Mouse (Mus musculus): ENCODE results near the gene Sbk1. TPM values are rescaled to one million over a fixed set of nuclear protein-coding genes. Genes with fewer than 3 reads are reported as not detected.
"Not testable (repeated sequence)": the region's sequence is repeated elsewhere in the genome, so short reads cannot be mapped to it uniquely, and the experiment has no call there.

Sbk1 gene
- polyA plus RNA-seq, 1 experiment from 2014 or later: 212 TPM

DNA sequence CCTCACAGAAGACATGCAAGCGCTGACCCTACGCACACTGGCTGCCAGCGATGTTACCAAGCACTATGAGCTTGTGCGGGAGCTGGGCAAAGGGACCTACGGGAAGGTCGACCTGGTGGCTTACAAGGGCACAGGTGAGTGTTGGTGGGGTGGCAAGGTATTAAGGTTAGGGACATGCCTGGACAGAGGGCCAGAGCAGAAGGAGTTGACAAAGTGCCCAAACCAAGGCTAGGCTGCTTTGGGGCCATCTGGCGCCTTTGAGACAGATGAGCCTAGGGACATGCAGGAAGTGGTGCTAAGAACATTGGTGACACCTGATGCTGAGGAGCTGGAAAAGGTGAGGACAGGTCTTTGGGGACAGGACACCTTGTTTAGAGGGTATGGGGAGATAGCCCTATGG, 17.5 kb downstream of the Sbk1 start:
- Histone ChIP-seq H3K9me3 (replicated peaks) (no peaks in the 10 kb centered on the region), H3K36me3 (ENCODE audit: poor library complexity, severe bottlenecking) (peaks cover 90% of the 10 kb centered on the region), H3K27ac (no peak overlapping the region), H3K4me1 (peaks cover 59% of the 10 kb centered on the region), H3K4me2 (no peak overlapping the region), H3K9ac (no peak overlapping the region), H3K27me3 (no peaks in the 10 kb centered on the region), H3K4me3 (no peak overlapping the region)
- WGBS: 93% methylated on average over 7 of the region's 7 CpGs
- ATAC-seq: no peak

DNA sequence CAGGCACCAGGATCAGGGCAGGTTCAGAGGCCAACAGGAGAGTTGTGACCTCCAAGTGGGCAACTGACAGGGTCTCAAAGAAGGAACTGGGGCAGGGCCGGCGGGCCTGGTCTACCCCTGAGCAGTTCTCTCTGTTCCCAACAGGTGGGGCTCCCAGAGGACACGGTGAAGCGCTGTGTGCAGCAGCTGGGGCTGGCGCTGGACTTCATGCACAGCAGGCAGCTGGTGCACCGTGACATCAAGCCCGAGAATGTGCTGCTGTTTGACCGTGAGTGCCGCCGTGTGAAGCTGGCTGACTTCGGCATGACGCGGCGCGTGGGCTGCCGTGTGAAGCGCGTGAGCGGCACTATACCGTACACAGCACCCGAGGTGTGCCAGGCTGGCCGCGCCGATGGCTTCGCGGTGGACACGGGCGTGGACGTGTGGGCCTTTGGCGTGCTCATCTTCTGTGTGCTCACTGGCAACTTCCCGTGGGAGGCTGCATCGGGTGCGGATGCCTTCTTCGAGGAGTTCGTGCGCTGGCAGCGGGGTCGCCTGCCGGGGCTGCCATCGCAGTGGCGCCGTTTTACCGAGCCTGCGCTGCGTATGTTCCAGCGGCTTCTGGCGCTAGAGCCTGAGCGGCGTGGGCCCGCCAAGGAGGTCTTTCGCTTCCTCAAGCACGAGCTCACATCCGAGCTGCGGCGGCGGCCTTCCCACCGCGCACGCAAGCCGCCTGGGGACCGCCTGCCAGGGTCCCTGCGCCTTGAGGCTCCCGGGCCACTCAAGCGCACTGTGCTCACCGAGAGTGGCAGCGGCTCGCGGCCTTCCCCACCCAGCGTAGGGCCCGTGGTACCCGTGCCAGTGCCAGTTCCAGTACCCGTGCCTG, 19.5 kb downstream of the Sbk1 start:
- Histone ChIP-seq H3K4me2 (no peak overlapping the region), H3K9ac (no peak overlapping the region), H3K27me3 (no peaks in the 10 kb centered on the region), H3K4me1 (peaks cover 39% of the 10 kb centered on the region), H3K36me3 (ENCODE audit: poor library complexity, severe bottlenecking) (peaks cover 77% of the 10 kb centered on the region), H3K27ac (0 out of 2 replicates have a peak overlapping the region, but pooled peaks have one; percentile 35), H3K9me3 (replicated peaks) (no peaks in the 10 kb centered on the region), H3K4me3 (no peak overlapping the region)
- no peak for ATAC-seq
- WGBS: 95% methylated on average over 72 of the region's 72 CpGs

DNA sequence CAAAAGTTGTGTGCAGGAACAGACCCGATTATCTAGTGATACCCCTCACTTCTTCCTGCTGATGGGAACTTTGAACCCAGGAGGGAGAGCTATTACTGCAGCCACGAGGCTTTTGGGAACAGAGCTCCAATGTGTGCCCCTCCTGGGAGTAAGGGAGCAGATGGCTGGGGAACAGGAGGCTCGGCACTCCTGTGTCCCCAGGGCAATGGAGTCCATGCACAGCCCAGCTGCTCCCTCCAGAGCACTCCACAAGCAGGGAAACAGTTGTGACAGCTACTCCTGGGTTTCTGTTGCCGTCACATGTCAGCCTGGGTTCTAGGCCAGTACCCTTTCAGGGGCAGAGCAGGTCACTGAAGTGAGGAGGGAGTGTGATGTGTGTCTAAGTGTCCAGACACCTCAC, 20.7 kb downstream of the Sbk1 start:
- Histone ChIP-seq H3K4me3 (no peak overlapping the region), H3K27ac (no peak overlapping the region; the same call in 1 of the 2 replicates), H3K27me3 (no peaks in the 10 kb centered on the region), H3K4me2 (no peak overlapping the region), H3K4me1 (peaks cover 27% of the 10 kb centered on the region), H3K36me3 (ENCODE audit: poor library complexity, severe bottlenecking) (peaks cover 70% of the 10 kb centered on the region), H3K9ac (no peak overlapping the region), H3K9me3 (replicated peaks) (no peaks in the 10 kb centered on the region)
- no peak for ATAC-seq
- WGBS: 68% methylated on average over 4 of the region's 4 CpGs

DNA sequence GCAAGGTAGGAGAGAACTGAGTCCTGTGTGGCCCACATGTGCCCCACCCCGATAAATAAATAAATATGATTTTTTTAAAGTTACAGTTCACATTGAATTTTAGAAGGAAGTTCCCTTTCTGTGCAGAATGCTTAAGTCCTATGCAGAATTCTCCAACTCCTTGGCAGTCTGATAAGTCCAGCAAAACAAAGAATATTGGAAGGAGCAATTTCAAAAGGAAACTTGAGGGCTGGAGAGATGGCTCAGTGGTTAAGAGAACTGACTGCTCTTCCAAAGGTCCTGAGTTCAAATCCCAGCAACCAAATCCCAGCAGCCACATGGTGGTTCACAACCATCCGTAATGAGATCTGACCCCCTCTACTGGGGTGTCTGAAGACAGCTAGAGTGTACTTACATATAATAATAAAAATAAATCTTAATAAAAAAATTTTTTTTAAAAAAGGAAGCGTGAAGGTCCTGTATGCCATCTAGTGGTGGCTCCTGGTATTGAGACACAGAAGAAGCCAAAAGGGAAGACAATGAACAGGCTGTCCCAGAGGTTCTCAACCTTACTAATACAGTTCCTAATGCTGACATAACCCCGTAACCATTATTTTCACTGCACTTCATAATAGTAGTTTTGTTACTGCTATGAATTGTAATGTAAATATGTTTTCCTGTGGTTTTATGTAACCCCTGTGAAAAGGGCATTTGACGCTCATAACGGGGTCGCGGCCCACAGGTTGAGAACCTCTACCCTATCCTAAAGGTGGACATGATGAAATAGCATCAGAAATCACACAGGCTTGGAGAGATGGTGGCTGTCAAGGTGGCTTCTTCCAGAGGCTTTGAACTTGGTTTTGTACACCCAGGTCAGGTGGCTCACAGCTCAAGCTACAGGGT, 25.4 kb downstream of the Sbk1 start:
- H3K4me2 ChIP-seq: no peak overlapping the region
- peaks cover 7% of the 10 kb centered on the region for H3K4me1 ChIP-seq
- no peak overlapping the region for H3K27ac ChIP-seq
- no peaks in the 10 kb centered on the region for H3K9me3 ChIP-seq (replicated peaks)
- WGBS: 73% methylated on average over 8 of the region's 8 CpGs
- 0 out of 2 replicates have a peak, but pooled peaks have one; percentile 29 for ATAC-seq
- H3K4me3 ChIP-seq: no peak overlapping the region
- H3K9ac ChIP-seq: no peak overlapping the region
- H3K36me3 ChIP-seq (ENCODE audit: poor library complexity, severe bottlenecking): peaks cover 27% of the 10 kb centered on the region
- H3K27me3 ChIP-seq: 0 out of 2 replicates have a peak, but pooled peaks cover 2% of the 10 kb centered on the region

DNA sequence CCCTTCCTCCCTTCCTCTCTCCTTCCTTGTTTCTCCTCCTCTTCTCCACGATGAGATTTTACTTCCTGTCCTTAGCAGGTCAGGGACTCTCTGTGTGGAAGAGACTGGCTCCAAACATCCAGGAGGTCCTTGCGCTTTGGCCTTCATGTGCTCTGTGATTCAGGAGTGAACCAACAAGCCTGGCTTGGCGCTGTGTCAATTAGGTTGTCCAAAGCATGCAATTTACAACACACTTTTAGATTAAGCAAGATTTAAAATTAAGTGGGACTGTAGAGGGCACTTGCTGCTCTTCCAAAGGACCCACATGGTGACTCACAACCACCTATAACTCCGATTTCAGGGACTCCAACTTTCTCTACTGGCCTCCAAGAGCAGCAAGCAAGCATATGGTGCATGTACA, 26.4 kb downstream of the Sbk1 start:
- Histone ChIP-seq H3K4me1 (no peaks in the 10 kb centered on the region), H3K4me3 (no peak overlapping the region), H3K27ac (no peak overlapping the region), H3K9ac (no peak overlapping the region), H3K9me3 (replicated peaks) (no peaks in the 10 kb centered on the region), H3K27me3 (0 out of 2 replicates have a peak, but pooled peaks cover 2% of the 10 kb centered on the region), H3K4me2 (no peak overlapping the region), H3K36me3 (ENCODE audit: poor library complexity, severe bottlenecking) (peaks cover 16% of the 10 kb centered on the region)
- 66% methylated on average over 4 of the region's 4 CpGs for WGBS
- ATAC-seq: no peak

DNA sequence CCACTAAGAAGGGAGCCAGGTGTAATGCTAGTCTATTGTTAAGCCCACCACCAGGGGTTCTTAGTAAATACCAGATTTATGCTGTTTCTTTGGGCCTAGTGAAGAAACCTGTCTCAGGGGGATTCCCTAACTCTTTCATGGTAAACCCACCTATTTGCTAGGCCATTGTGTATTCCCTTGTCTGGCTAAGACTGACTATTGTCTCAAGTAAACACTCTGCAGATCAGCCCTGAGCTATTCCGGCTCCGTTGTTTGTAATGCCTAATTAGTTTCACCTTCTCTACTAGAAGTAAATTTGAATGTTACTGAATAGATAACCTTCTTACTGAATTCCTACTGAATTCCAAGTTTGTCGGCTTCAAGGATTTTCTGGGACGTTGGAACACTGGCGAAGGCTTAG, 29.4 kb downstream of the Sbk1 start:
- not testable (repeated sequence) for ATAC-seq; H3K4me2 ChIP-seq; H3K27me3 ChIP-seq; H3K4me3 ChIP-seq; H3K4me1 ChIP-seq; H3K27ac ChIP-seq; H3K36me3 ChIP-seq (ENCODE audit: poor library complexity, severe bottlenecking); H3K9me3 ChIP-seq (replicated peaks); H3K9ac ChIP-seq
- WGBS: 79% methylated on average over 5 of the region's 5 CpGs

DNA sequence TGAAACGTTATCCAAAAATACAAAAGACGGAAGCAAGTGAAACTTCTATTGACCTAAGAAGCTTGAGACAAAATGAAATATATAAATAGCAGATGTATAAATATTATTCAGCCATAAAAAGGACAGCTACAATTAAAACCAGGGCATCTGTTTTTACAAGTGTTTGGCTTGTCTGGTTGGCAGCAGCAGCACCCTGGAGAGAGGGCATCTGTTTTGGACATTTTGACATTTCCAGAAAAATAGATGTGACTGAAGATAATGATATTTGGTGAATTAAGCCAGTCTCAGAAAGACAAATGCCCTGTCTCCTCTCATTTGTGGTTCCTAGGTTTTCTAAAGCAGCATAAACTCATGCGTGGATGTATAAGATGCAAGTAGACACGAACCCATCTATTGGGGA, 39.4 kb downstream of the Sbk1 start:
- WGBS: 85% methylated on average over 4 of the region's 4 CpGs
- H3K27ac ChIP-seq: no peak overlapping the region
- no peaks in the 10 kb centered on the region for H3K4me1 ChIP-seq
- no peak for ATAC-seq
- no peak overlapping the region for H3K9ac ChIP-seq
- H3K36me3 ChIP-seq (ENCODE audit: poor library complexity, severe bottlenecking): no peaks in the 10 kb centered on the region
- no peaks in the 10 kb centered on the region for H3K27me3 ChIP-seq
- H3K4me2 ChIP-seq: no peak overlapping the region
- no peak overlapping the region for H3K4me3 ChIP-seq
- no peaks in the 10 kb centered on the region for H3K9me3 ChIP-seq (replicated peaks)

DNA sequence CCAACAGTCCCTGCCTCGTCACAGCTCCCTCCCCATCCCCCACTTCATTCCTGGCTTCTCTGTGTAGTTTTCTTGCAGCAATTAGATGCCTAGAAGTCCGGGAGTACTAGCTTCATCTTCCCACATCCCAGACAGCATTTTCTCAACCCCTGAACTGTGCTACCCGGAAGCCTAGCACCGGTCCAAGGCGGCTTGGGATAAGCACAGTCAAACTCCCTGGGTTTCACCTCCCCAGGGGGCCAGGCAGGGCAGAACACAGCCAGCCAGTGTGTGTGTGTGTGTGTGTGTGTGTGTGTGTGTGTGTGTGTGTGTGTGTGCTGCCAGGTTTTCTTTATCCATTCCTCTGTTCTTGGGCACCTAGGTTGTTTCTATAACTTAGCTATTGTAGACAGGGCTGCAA, 40.9 kb downstream of the Sbk1 start:
- no peak overlapping the region for H3K4me2 ChIP-seq
- H3K9me3 ChIP-seq (replicated peaks): no peaks in the 10 kb centered on the region; the same call in 1 of the 2 replicates
- no peak overlapping the region for H3K27ac ChIP-seq
- ATAC-seq: no peak
- WGBS: 49% methylated on average over 5 of the region's 5 CpGs
- H3K4me1 ChIP-seq: no peaks in the 10 kb centered on the region
- H3K9ac ChIP-seq: no peak overlapping the region
- no peaks in the 10 kb centered on the region for H3K27me3 ChIP-seq
- H3K36me3 ChIP-seq (ENCODE audit: poor library complexity, severe bottlenecking): no peaks in the 10 kb centered on the region
- no peak overlapping the region for H3K4me3 ChIP-seq

DNA sequence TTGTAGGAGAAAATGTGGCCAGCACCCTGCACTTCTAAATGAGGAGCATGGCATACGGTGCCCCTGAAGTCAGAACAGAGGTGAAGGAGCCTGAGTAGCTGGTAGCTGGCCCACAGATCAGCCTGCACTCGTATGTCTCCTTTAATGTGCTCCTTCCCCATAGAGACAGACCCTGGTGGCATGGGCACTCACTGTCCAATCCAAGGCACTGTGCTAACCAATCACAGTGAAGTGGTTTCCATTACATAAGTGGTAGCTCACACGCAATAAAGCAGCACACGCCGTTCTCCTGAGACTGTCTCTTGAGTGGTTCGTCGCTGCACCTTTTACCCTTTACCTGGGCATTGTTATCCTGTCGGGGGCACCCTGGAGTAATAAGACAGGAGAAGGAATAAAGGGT, 41.9 kb downstream of the Sbk1 start:
- Histone ChIP-seq H3K4me3 (no peak overlapping the region), H3K9ac (no peak overlapping the region), H3K36me3 (ENCODE audit: poor library complexity, severe bottlenecking) (no peaks in the 10 kb centered on the region), H3K4me1 (no peaks in the 10 kb centered on the region), H3K9me3 (replicated peaks) (no peaks in the 10 kb centered on the region; the same call in 1 of the 2 replicates), H3K27me3 (no peaks in the 10 kb centered on the region), H3K4me2 (no peak overlapping the region), H3K27ac (no peak overlapping the region)
- no peak for ATAC-seq
- WGBS: 77% methylated on average over 8 of the region's 8 CpGs

DNA sequence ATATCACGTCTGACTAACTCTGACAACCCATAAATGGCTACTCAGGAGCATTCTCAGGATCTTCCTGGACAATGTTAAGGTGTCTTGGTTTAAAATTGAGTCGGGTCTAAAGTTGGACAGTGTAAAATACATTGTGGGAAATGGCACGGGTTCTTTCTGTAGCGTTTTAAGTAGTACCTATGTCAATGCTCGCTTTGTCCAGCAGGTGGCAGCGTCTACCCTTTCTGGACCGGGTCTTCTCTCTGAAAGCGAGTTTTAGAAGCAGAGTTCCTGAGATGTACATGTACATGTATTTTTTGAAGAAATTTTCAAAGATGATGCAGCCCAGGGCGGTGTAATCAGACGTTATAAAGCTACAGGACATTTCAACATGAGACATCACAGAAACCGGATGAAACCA, 51.3 kb downstream of the Sbk1 start:
- Histone ChIP-seq H3K27ac (no peak overlapping the region), H3K36me3 (ENCODE audit: poor library complexity, severe bottlenecking) (no peaks in the 10 kb centered on the region), H3K9ac (no peak overlapping the region), H3K4me2 (no peak overlapping the region), H3K9me3 (replicated peaks) (no peaks in the 10 kb centered on the region), H3K27me3 (peaks cover 18% of the 10 kb centered on the region), H3K4me1 (no peaks in the 10 kb centered on the region), H3K4me3 (no peak overlapping the region)
- 8% methylated on average over 11 of the region's 11 CpGs for WGBS
- no peak for ATAC-seq

DNA sequence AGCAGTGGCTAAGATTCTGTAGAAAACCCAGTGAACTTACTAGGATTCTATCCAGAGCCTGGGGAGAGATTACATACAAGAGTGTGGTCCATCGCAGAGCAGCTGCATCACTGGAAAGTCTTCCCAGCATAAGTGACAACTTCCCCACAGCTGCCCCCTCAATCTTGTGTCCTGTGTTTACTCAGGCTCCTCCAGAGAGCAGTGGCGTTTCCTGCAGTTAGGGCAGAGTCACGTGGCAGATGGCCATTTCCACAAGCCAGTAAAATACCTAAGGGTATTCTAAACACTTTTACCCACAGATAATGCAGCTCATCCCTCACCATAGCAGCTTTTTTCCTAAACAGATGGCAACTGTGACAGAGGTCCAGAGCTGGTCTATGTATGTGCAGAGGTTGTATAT, 52.4 kb downstream of the Sbk1 start:
- Histone ChIP-seq H3K9ac (no peak overlapping the region), H3K9me3 (replicated peaks) (no peaks in the 10 kb centered on the region), H3K4me2 (no peak overlapping the region), H3K4me1 (no peaks in the 10 kb centered on the region), H3K36me3 (ENCODE audit: poor library complexity, severe bottlenecking) (no peaks in the 10 kb centered on the region), H3K27ac (no peak overlapping the region), H3K4me3 (no peak overlapping the region), H3K27me3 (peaks cover 18% of the 10 kb centered on the region)
- WGBS: 58% methylated on average over 3 of the region's 3 CpGs
- no peak for ATAC-seq

DNA sequence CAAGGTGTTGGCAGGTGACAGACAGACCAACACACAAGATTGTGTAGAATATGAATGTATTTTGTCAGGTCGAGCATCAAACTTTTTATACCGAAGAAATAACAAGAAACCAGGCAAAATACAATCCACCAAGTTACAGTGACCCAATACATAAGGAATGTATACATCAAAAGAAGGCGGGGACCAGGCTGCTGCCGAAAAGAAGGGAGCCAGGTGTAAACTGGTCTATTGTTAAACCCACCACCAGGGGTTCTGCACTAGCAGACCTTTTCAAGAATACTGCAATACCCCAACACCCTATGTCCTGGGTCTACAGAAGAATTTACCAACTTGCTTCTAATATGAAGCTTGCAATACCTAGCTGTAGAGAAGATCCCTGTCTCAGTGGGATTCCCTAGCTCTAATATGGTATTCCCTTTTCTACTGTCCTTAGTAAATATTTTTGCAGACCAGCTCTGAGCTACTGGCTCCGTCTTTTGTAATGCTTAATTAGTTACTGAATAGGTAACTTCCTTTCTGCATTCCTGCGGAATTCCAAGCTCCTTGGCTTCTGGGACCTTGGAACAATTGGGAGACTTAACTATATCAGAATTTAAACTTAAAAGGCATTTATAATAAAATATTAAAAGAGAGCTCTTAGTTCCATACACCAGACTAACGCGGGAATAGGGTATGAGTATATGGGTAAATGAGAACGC, 53.3 kb downstream of the Sbk1 start:
- H3K4me3 ChIP-seq; H3K36me3 ChIP-seq (ENCODE audit: poor library complexity, severe bottlenecking): not testable (repeated sequence)

More for the DNA sequence above, 53.3 kb downstream of the Sbk1 start:
- peaks cover 18% of the 10 kb centered on the region for H3K27me3 ChIP-seq
- not testable (repeated sequence) for H3K27ac ChIP-seq; H3K9ac ChIP-seq; ATAC-seq; H3K4me1 ChIP-seq; H3K4me2 ChIP-seq; H3K9me3 ChIP-seq (replicated peaks)
- 13% methylated on average over 9 of the region's 9 CpGs for WGBS

Data from forebrain, embryonic 13.5 days (tissue).